Mouse (Mus musculus): ENCODE data around the gene Fam81a.

Fam81a gene

DNA sequence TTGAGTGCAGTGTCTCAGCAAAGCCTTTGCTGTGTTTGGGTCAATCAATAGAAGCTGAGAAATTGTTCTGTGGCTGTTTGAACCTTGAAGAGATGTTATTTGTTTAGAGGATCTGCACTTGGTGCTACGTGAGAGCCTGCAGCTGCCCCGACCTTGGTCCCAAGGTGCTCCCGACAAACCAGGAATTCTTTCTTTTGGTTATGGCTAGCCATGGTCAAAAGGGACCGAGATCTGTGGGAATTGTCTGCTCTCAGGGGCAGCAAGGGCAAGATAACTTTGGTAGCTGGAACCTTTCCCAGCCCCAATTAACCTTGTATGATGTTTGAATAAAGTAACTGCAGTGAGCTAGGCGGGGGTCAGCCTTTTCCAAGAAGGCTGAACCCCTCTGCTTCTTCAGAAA is 34.2 kb downstream of the Fam81a start:
- DNase-seq = no peak

DNA sequence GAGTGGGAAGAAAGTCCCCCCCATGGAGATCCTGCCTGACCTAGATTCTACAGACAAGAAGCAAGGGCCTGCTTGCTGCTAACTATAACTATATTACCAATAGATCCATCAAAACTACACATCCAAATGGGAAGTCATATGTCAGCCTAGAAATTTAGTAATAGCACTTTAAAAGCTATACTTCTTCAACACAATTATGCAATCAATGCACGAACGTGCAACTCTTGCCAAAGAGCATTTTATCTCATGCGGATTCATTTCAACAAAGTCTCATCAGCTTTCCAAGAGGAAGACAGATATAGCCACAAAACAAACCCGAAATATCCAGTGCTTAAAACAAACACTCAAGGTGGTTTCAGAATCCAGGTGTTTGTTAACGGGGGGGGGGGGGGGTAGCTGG is 36.8 kb downstream of the Fam81a start:
- no peak for DNase-seq

DNA sequence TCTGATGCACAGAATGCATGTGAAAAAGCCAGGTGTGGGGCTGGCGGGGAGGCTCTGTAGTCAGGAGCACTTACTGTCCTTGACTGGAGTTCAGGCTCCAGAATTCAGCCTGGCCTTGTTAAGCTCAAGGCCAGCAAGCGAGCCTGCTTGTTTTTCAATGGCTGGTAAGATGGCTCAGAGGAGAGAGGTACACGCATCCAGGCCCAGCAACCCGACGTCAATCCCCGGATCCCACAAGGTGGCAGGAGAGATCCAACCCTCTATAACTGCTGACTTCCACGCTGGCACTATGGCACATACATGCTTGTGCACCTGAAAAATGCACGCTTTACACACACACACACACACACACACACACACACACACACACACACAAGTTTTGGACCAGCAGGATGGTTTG is 39.3 kb downstream of the Fam81a start:
- DNase-seq = no peak

DNA sequence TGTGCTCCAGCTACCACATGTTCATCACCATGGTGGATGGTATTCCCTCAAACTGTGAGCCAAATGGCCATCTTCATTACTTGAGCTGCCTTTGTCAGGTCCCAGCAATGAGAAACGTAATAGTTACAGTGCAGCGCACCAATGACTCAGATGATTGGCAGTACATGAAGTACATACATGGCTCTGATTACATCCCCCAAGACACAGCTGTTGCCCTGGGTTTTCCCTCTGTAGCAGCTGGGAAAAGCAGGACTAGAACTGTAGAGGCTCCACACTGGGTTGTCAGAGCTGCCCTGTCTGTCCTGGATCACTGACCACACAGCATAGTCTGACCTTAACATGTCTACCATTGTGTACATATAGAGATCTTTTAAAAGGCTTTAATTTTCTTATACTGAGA is 44.8 kb downstream of the Fam81a start:
- DNase-seq = no peak

DNA sequence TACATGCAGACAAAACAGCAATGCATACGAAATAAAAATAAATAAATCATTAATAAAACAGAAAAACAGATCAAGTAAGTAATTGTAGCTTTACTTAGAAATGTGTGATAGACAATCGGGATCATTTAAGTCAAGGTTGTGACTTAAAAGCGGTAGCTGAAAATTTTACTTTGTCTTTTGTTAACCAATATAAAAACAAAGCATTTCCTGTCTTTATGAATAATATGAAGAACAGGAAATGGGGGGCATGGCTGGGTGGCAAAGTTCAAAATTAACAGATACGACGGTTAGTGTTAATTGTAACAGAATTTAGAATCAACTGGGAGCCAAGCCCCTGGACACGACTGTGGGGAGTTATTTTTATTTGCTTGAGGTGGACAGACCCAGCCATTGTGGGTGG is 47.3 kb downstream of the Fam81a start:
- DNase-seq = no peak

DNA sequence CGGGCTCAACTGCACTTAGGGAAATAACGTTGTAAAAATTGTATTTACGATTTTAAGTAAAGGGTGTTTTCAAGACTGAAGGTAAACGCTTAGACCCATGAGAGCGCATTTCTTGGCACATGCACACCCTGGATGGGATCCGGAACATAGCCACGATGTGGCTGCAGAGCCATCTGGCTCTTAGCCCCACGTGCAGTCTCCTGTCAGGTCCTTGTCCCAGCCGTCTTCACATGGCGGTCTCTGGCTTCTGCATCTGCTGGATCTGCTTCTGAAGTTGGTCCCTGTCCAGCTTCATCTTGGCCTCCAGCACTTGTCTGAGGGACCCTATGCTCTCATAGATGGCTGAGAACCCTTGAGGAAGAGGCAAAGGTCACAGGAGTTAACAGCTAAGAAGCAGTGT is 51.8 kb downstream of the Fam81a start:
- no peak for DNase-seq

DNA sequence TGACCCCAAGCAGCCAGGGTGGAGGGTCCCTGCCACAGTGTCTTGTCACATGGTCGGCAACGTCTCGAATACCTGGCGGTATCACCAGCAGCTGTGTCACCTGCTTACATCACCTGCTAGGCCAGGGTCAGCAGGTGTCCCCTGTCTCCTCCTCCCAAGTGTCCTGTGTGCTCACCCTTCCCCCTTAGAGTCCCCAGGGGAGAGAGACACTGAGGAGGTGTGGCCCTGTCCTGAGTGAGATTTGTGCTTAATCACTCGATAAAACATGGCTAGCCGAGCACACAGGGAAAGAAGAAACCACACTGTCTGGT is 53.6 kb downstream of the Fam81a start:
- DNase-seq = no peak

DNA sequence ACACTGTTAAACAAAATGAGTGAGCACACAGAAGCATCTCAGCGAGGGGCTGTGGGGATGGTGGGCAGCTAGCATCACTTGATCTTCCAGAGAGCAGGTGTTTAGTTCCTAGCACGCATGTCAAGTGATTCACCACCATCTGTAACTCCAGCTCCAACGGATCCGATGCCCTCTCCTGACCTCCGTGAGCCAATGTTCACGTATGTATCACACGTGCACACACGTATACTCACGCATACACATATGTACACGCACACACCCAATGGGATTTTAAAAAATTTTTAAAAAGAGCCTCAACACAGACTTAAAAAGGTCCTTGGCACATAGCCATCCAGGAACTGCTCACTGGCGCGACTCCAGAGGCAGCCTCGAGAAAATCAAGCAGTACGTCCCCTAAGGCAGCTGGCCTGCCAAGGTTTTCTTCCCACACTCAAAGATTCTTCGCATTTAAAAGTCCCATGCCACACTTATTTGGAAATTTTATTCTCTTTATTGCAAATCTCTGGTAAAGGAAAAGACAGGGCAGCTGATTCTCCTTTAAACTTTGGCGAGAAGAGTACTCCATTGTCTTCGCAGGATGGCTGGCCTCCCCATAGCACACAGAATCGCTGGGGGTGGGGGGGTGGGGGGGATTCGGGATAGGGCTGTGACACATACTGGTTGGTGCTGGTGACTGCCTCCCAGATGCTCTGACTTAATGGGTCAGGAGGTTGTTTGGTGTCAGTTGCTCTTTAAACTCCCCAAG is 54.1 kb downstream of the Fam81a start:
- peak; percentile 58 for DNase-seq

DNA sequence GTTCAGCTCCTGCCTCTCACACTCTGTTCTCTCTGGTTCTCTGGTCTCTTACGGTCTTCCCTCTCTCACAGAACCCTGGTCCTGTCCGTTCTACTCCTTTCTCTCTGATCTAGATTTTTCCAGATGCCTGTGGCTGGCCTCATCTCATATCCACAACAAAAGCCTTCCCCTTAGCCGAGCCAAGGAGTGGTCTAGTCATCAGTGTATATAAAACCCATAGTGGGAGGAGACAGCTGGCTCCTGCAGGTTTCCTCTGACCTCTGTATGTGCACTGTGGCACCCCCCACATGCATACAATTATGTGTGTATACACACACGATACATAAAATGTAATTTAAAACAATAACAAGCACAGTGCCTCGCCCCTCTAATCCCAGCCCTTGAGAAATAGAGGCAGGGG is 55.0 kb downstream of the Fam81a start:
- DNase-seq = no peak

DNA sequence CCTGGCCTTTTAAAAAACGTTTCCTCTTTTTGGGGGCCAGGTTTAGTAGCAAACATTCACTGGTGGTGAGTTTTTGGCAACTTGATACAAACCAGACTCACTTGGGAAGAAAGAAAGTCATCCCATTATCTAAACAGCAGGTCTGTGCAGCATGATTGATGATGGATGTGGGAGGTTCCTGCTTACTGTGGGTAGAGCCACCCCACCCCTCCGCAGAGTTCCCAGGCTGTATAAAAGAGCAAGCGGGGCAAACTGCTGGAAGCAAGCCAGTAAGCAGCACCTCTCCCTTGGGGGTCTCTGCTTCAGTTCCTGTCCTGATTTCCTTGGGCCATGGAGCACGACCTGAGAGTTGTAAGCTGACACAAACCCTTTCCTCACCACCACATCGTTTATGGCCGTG is 56.3 kb downstream of the Fam81a start:
- DNase-seq = no peak

DNA sequence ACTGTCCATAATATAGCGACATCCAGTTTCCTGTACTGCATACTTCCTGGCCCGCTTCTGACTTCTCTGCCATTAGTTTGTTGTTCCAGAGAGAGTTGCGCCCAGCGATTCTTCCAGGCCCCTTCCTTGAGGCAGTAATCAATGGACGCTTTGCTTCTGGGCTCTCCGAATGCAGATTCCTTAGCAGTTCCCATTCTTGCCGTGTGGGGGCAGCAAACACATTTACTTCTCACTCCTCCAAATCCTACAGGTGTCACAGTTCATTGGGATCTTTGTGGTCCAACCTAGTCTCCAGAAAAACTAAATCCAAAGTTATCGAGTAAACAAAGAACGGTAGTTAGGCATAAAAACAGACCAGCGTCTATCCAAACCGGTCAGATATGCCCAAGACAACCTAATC is 58.3 kb downstream of the Fam81a start:
- peak; percentile 78 for DNase-seq

DNA sequence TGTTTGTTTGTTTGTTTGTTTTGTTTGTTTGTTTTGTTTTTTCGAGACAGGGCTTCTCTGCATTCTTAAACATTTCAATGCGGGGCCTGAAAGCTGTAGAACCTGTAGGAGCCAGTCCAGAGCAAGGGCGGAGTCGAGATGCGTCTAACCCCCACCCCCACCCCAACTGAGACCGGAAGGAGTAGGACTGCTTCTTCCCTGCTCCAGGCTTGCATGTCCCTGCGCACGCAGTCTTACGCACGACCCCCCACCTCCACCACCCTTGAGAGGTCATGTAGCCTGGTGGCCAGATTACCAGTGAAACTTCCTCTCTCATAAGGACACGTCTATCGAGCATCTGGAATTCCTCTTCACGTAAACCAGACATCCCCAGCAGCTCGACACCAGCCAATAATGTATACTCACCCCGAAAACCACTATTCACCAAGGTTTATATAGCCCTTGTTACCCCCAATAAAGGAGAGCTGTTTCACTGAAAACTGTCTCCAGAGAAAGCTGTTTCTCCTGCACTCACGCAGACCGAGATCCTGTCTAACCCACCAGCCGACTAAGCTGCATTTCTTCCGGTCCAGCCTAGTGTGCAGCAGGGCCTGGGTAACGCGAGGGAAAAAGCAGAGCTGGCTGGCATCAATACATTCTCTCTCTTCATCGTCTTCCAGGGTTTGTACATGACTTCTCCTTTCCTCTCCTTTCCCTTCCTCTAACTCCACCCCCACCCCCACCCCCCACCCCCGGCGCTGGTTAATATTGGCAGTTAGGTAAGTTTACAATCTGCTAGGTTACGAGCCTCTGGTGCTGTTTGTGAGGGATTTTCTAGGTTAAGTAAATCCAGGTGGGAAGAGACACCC is 59.8 kb downstream of the Fam81a start:
- DNase-seq = no peak

DNA sequence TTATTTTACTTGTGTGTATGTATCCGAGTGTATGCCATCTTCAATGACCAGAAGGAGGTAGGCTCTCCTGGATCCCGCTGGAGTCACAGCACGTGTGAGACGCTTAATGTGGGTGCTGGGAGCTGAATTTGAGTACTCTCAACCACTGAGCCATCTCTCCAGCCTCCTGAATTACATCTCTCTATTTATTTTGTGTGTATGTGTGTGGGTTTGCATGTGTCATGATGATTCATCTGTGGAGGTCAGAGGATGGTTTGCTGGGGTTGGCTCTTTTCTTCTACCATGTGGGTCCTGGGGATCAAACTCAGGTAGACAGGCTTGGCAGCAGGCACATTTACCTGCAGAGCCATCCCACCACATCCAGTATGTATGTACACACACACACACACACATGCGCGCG is 60.6 kb downstream of the Fam81a start:
- DNase-seq = no peak

DNA sequence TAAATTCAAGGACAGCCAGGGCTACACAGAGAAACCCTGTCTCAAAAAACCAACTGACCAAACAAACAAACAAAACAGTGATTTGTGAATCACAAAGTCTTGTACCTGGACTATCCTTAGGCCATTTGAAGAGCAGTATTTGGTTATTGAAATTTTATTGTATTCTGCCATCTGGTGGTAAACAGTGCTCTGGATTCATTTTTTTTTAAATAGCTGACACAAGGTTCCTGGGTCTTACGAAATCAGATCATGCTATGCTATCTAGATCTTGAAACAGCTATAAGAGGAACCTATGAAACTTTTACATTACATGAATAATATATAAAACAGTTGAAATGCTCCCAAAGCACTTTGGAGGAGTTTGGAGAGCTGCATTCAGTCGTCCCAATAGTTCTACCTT is 61.4 kb downstream of the Fam81a start:
- no peak for DNase-seq

DNA sequence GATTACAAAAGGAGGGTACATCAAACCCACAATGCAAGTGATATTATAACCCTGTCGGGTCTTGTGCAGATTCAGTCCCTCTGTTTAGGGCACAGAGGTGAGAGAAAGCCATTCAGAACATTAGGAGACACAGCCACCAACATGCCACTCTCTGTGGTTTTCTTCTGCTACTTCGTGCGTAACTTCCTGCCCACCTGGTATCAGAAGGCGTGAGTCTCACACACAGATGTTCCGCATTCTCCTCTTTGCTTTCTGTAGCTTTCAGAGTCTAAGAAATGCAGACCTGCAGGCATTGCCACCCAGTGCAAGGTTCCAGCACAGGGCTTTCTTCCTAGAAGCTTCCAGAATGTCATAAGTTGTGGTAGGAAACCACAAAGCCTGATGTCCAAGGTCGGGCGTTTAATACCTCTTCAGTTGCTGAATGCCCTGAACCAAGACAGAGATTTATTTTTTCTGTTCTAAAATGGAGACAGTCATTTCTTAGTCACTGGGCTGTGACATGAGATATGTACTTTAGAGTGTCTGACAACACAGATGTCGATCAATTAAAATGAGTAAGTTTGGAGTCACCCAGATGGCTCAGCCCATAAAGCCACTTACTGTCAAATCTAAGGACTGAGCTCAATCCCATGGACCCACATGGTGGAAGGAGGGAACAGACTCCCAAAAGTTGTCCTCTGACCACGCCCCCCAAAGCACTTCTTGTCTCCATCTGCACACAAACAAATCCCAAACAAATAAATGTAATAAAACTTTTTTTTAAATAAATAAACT is 62.1 kb downstream of the Fam81a start:
- no peak for DNase-seq

DNA sequence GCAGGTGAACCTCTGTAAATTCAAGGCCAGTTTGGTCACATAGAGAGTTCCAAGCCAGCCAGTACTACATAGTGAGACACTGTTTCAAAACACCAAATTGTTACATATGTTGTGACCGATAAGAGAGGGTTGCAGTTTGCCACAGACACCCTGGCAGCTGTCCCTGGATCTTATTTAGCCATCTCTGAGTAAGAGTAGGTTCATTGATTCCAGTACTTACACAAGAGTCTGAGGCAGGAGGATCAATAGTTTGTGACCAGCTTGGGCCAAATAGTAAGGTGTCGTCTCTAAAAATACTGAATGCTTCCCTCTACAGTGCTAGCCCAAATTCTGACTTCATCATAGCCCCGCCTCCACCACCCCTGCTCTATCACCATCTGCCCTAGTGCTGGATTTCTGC is 64.3 kb downstream of the Fam81a start:
- DNase-seq = no peak

DNA sequence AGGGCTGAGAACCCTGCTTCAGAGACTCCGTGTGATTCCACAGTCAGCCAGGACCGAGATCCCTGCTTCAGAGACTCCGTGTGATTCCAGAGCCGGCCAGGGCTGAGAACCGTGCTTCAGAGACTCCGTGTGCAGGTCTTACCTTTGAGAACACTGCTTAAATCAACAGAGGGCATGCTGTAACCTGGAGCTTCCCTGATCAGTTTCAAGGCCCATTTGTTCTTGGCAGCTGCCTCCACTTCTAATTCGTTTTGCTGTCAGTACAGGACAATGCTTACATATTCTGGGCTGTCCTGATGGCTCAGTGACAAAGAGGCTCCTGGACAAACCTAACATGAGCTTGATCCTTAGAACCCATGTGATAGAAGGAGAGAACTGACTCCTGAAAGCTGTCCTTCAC is 65.2 kb downstream of the Fam81a start:
- no peak for DNase-seq

DNA sequence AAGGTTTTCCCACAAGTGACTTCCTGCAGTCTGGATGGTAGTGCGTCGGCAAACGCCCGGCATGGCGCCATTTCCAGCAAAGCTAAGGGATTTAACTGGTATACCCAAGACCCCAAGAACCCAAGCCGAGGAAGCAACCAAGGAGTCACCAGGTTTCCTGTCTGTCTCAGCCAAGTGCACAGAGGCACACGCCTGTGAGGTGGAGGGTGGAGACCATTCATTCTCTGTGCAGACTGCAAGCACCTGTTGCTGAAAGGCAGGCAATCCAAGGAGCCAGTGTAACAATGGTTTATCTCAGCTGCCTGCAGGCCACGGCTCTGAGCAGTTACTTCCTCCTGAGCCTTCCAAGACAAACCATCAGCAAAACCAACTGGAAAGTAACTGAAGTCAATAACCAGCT is 70.0 kb downstream of the Fam81a start:
- DNase-seq = no peak

DNA sequence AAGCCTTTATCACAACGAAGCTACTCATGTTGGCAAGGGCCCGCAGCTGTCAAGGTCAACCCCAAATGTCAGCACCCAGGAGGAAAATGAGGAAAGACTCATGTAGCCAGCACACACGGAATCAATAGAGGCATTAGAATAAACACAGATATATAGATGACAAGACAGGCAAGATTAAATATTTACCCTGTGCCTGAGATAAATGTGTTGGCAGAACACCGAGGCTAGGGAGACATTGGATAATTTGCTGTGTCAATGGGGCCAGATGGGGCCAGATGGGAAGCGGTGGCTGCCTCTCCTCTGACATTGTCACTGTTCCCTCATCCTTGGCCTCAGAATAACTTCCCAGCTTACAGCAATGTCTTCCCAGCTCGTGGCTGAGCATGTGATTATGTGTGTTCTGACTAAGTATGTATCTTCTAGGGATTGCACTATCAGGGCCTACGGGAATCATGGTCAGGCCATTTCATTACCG is 72.4 kb downstream of the Fam81a start:
- no peak for DNase-seq

DNA sequence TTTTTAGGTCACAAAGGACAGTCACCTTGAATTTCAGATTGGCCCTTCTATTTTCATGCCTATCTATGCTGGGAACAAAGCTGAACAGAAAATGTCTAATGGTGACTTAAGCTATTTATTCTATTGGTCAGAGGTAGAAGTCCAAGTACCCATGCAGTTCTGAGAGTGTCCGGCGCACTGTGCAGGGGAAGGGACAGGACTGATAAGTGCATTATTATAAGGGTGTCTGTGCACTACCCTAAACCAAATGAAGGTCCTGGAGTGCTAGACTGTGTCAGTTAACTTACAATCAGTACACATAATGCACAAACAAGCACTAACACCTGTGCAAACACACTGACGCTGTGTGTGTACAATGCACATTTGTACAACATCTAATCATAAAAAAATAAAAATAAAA is 74.9 kb downstream of the Fam81a start:
- no peak for DNase-seq

DNA sequence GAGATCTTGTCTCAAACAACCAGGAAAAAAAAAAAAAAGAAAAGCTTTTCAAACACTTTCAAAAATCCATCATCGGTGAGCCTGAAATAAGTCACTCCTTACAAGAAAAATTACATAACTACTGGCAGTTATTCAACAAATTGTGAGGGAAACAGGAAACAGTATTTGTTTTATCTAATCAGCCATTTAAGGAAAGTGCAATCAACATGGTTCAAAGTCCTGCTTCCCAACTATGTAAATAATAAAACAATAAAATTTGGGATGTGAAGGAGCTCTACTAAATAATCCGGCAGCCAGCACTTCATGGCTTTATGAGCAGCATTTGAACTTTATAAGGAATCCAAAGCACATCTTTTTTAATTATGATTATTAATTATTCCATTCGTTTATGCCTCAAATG is 80.3 kb downstream of the Fam81a start:
- no peak for DNase-seq

DNA sequence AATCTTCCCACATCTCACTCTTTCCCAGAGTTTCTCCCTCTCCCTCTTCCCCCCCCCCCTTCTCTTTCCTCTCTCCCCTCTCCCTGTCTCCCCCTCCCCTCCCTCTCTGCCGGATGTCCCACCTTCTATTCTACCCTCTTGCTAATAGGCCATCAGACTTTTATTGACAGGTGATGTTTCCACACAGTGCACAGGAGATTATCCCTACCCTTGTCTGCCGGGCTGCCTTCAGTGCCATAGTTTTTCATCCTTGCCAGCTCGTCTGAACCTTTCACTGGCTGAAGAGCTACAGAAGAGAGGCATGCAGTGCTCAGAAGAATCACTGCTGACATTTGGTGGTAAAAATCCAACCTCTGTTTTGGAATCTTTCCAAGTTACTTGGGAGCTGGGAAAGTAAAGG is 88.9 kb downstream of the Fam81a start:
- no peak for DNase-seq

DNA sequence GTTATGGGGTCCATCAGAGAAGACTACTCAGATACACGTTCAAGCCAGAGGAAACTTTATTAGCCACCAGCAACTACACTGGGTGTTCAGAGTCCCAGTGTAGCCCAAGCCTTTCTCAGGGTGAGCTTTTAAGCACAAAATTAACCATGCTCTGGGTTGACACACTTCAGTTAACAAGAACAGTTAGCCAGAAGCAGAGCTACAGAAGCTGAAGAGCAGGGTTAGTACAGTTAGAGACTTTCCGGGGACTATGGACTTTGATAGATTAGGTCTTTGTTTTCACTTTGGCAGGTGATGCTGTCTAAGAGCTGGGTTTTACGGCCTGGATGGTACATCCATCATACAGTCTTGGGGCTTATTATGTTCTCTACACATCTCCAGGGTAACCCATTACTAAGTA is 89.6 kb downstream of the Fam81a start:
- no peak for DNase-seq

DNA sequence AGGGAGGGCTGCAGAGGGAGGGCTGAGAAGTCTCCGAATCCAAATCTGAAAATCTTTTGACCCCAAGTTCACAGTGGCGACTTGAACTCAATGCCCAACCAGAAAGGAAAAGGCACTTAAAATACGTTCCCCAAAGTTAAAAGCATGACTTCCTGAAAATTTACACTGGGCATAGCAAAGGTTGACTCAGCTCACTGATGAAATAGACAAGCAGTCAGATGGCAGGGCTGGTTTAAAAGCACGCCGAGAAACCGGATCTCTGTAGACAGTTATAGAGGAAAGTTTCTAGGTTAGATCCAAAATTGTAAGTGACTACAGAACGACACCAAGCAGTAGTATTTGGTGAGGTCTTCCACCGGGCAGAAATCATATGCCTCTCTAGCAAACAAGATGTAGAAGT is 92.5 kb downstream of the Fam81a start:
- no peak for DNase-seq
